Mouse (Mus musculus) MEL (cell line): ENCODE measurements around the gene Bola3. TPM values are rescaled to one million over a fixed set of nuclear protein-coding genes. Genes with fewer than 3 reads are reported as not detected.

Experiments used
- DNase-seq: peaks from one replicate; pipeline ENCODE4 v3.0.0; 2011; ENCODE audit warnings: low read depth, low spot score
- H3K27ac ChIP-seq: 2 replicates; pipeline ENCODE4 v1.5.1; 2012; ENCODE audit warnings: low read depth, mild to moderate bottlenecking, control low read depth, low read length, moderate library complexity; ENCODE audit not compliant: control insufficient read depth
- H3K27me3 ChIP-seq, 2 experiments: fragments of 150-350 bp in 1 of 2; sonication (generic) in 1 of 2; 2 replicates each; pipeline ENCODE4 v1.6.1; 2012; ENCODE audit warnings: low read length in 2 of 2, mild to moderate bottlenecking in 2 of 2, improper control_type of control experiment in 1 of 2, moderate library complexity in 1 of 2; ENCODE audit not compliant: insufficient read depth in 2 of 2, control insufficient read depth in 1 of 2
- H3K36me3 ChIP-seq, 2 experiments: 2 replicates each; pipeline ENCODE4 v1.6.1; 2012 to 2014; ENCODE audit warnings: low read length in 2 of 2, improper control_type of control experiment in 1 of 2, inconsistent platforms in 1 of 2, mild to moderate bottlenecking in 1 of 2; ENCODE audit not compliant: insufficient read depth in 2 of 2, control insufficient read depth in 1 of 2
- H3K4me1 ChIP-seq, 2 experiments: fragments of 150-350 bp in 1 of 2; sonication (generic) in 1 of 2; 2 replicates each; pipeline ENCODE4 v1.6.1; 2012; ENCODE audit warnings: low read length in 2 of 2, improper control_type of control experiment in 1 of 2, mild to moderate bottlenecking in 1 of 2; ENCODE audit not compliant: insufficient read depth in 2 of 2, control insufficient read depth in 1 of 2
- H3K4me3 ChIP-seq, 2 experiments: fragments of 150-350 bp in 1 of 2; sonication (generic) in 1 of 2; 2 replicates each; pipeline ENCODE4 v1.5.1; 2012; ENCODE audit warnings: low read depth in 2 of 2, low read length in 2 of 2, mild to moderate bottlenecking in 2 of 2, moderate library complexity in 2 of 2, control low read depth in 1 of 2, improper control_type of control experiment in 1 of 2; ENCODE audit not compliant: control insufficient read depth in 1 of 2, insufficient read depth in 1 of 2
- H3K79me2 ChIP-seq: 2 replicates; pipeline ENCODE4 v1.6.1; 2012; ENCODE audit warnings: mild to moderate bottlenecking, low read length, moderate library complexity; ENCODE audit not compliant: control insufficient read depth, poor library complexity, insufficient read depth
- H3K9ac ChIP-seq: 2 replicates; pipeline ENCODE4 v1.6.1; 2012; ENCODE audit warnings: low read depth, mild to moderate bottlenecking, control low read depth, low read length, moderate library complexity; ENCODE audit not compliant: control insufficient read depth, poor library complexity, severe bottlenecking
- H3K9me3 ChIP-seq: fragments of 150-350 bp; sonication (generic); replicated peaks from 2 replicates; pipeline ENCODE4 v1.6.1; 2012; ENCODE audit warnings: mild to moderate bottlenecking, low read length, improper control_type of control experiment, moderate library complexity; ENCODE audit not compliant: insufficient read depth
- BHLHE40 ChIP-seq: IDR thresholded peaks from 2 replicates; pipeline ENCODE4 v1.6.1; 2012; ENCODE audit warnings: low read depth, mild to moderate bottlenecking, inconsistent platforms, low read length, improper control_type of control experiment, borderline replicate concordance
- CHD1 ChIP-seq: IDR thresholded peaks from 2 replicates; pipeline ENCODE4 v1.6.1; 2012; ENCODE audit warnings: low read depth, mild to moderate bottlenecking, inconsistent platforms, low read length, improper control_type of control experiment
- CHD2 ChIP-seq: IDR thresholded peaks from 2 replicates; pipeline ENCODE4 v1.6.1; 2011; ENCODE audit warnings: low read length, improper control_type of control experiment
- CTCF ChIP-seq, 3 experiments: IDR thresholded peaks in 2 of 3; conservative IDR thresholded peaks in 1 of 3; 2 replicates each; pipeline ENCODE4 v1.5.1; 2011 to 2012; ENCODE audit warnings: low read length in 3 of 3, low read depth in 2 of 3, mild to moderate bottlenecking in 2 of 3, improper control_type of control experiment in 1 of 3, inconsistent platforms in 1 of 3, mixed read lengths in 1 of 3, moderate library complexity in 1 of 3; ENCODE audit not compliant: control insufficient read depth in 1 of 3, insufficient read depth in 1 of 3, poor library complexity in 1 of 3, severe bottlenecking in 1 of 3
- E2F4 ChIP-seq: IDR thresholded peaks from 2 replicates; pipeline ENCODE4 v1.6.1; 2011; ENCODE audit warnings: low read depth, low read length, improper control_type of control experiment, borderline replicate concordance
- ELF1 ChIP-seq: IDR thresholded peaks from 2 replicates; pipeline ENCODE4 v1.6.1; 2014; ENCODE audit warnings: low read depth, mild to moderate bottlenecking, inconsistent platforms, low read length, improper control_type of control experiment, moderate library complexity
- EP300 ChIP-seq, 2 experiments: IDR thresholded peaks; 2 replicates each; pipeline ENCODE4 v1.6.1; 2011; ENCODE audit warnings: improper control_type of control experiment in 2 of 2, low read length in 2 of 2, low read depth in 1 of 2, mild to moderate bottlenecking in 1 of 2
- ETS1 ChIP-seq: IDR thresholded peaks from 2 replicates; pipeline ENCODE4 v1.6.1; 2012; ENCODE audit warnings: low read depth, mild to moderate bottlenecking, inconsistent platforms, low read length, improper control_type of control experiment, moderate library complexity
- GABPA ChIP-seq: IDR thresholded peaks from 2 replicates; pipeline ENCODE4 v1.6.1; 2012; ENCODE audit warnings: low read depth, mild to moderate bottlenecking, inconsistent platforms, low read length, improper control_type of control experiment, moderate library complexity
- GATA1 ChIP-seq: IDR thresholded peaks from 2 replicates; pipeline ENCODE4 v1.6.1; 2011; ENCODE audit warnings: low read depth, low read length, improper control_type of control experiment
- HCFC1 ChIP-seq: IDR thresholded peaks from 2 replicates; pipeline ENCODE4 v1.6.1; 2012; ENCODE audit warnings: low read depth, mild to moderate bottlenecking, inconsistent platforms, low read length, improper control_type of control experiment, moderate library complexity
- JUND ChIP-seq: IDR thresholded peaks from 2 replicates; pipeline ENCODE4 v1.6.1; 2011; ENCODE audit warnings: low read depth, mild to moderate bottlenecking, improper control_type of control experiment, low read length
- KAT2A ChIP-seq: conservative IDR thresholded peaks from 2 replicates; pipeline ENCODE4 v1.6.1; 2012; ENCODE audit warnings: low read depth, low read length, improper control_type of control experiment, inconsistent platforms
- MAFK ChIP-seq: IDR thresholded peaks from 2 replicates; pipeline ENCODE4 v1.6.1; 2011; ENCODE audit warnings: low read depth, mild to moderate bottlenecking, low read length, improper control_type of control experiment, borderline replicate concordance
- MAZ ChIP-seq: IDR thresholded peaks from 2 replicates; pipeline ENCODE4 v1.6.1; 2012; ENCODE audit warnings: low read depth, mild to moderate bottlenecking, inconsistent platforms, low read length, improper control_type of control experiment
- MEF2A ChIP-seq: IDR thresholded peaks from 2 replicates; pipeline ENCODE4 v1.6.1; 2014; ENCODE audit warnings: low read depth, mild to moderate bottlenecking, inconsistent platforms, low read length, improper control_type of control experiment; ENCODE audit not compliant: poor library complexity, insufficient replicate concordance, severe bottlenecking; ENCODE audit errors: extremely low read depth
- MXI1 ChIP-seq: IDR thresholded peaks from 2 replicates; pipeline ENCODE4 v1.6.1; 2011; ENCODE audit warnings: mild to moderate bottlenecking, low read depth, low read length, improper control_type of control experiment
- MYB ChIP-seq: IDR thresholded peaks from 2 replicates; pipeline ENCODE4 v1.6.1; 2011; ENCODE audit warnings: mild to moderate bottlenecking, low read depth, low read length, improper control_type of control experiment
- MYC ChIP-seq: IDR thresholded peaks from 2 replicates; pipeline ENCODE4 v1.6.1; 2011; ENCODE audit warnings: low read depth, mild to moderate bottlenecking, low read length, improper control_type of control experiment, moderate library complexity
- NELFE ChIP-seq: IDR thresholded peaks from 2 replicates; pipeline ENCODE4 v1.6.1; 2011; ENCODE audit warnings: low read depth, low read length, improper control_type of control experiment
- NRF1 ChIP-seq: IDR thresholded peaks from 2 replicates; pipeline ENCODE4 v1.6.1; 2014; ENCODE audit warnings: low read depth, mild to moderate bottlenecking, inconsistent platforms, low read length, improper control_type of control experiment, moderate library complexity; ENCODE audit not compliant: poor library complexity, insufficient read depth, severe bottlenecking
- POLR2A ChIP-seq, 2 experiments: IDR thresholded peaks; 2 replicates each; pipeline ENCODE4 v1.6.1; 2011 to 2012; ENCODE audit warnings: low read length in 2 of 2, mild to moderate bottlenecking in 2 of 2, control low read depth in 1 of 2, improper control_type of control experiment in 1 of 2, low read depth in 1 of 2, moderate library complexity in 1 of 2; ENCODE audit not compliant: control insufficient read depth in 1 of 2, insufficient read depth in 1 of 2, poor library complexity in 1 of 2
- POLR2AphosphoS5 ChIP-seq: IDR thresholded peaks from 2 replicates; pipeline ENCODE4 v1.6.1; 2012; ENCODE audit warnings: low read depth, borderline replicate concordance, mild to moderate bottlenecking, inconsistent platforms, low read length, moderate library complexity, mixed read lengths
- RAD21 ChIP-seq: IDR thresholded peaks from 2 replicates; pipeline ENCODE4 v1.6.1; 2011; ENCODE audit warnings: mild to moderate bottlenecking, low read depth, low read length, improper control_type of control experiment
- RCOR1 ChIP-seq: IDR thresholded peaks from 2 replicates; pipeline ENCODE4 v1.6.1; 2012; ENCODE audit warnings: low read depth, mild to moderate bottlenecking, inconsistent platforms, low read length, improper control_type of control experiment
- SIN3A ChIP-seq: IDR thresholded peaks from 2 replicates; pipeline ENCODE4 v1.6.1; 2012; ENCODE audit warnings: low read length, improper control_type of control experiment, inconsistent platforms
- SMC3 ChIP-seq: IDR thresholded peaks from 2 replicates; pipeline ENCODE4 v1.6.1; 2011; ENCODE audit warnings: low read depth, low read length, improper control_type of control experiment
- TAL1 ChIP-seq: IDR thresholded peaks from 2 replicates; pipeline ENCODE4 v1.6.1; 2012; ENCODE audit warnings: mild to moderate bottlenecking, inconsistent platforms, low read length, moderate library complexity, mixed read lengths
- TBP ChIP-seq: IDR thresholded peaks from 2 replicates; pipeline ENCODE4 v1.8.0; 2011; ENCODE audit warnings: low read depth, low read length, improper control_type of control experiment
- TCF12 ChIP-seq: IDR thresholded peaks from 2 replicates; pipeline ENCODE4 v1.6.1; 2014; ENCODE audit warnings: low read depth, mild to moderate bottlenecking, inconsistent platforms, low read length, improper control_type of control experiment, moderate library complexity
- UBTF ChIP-seq: IDR thresholded peaks from 2 replicates; pipeline ENCODE4 v1.6.1; 2012; ENCODE audit warnings: low read depth, mild to moderate bottlenecking, inconsistent platforms, low read length, improper control_type of control experiment, moderate library complexity, borderline replicate concordance; ENCODE audit not compliant: insufficient read depth
- USF2 ChIP-seq, 2 experiments: IDR thresholded peaks; 2 replicates each; pipeline ENCODE4 v1.6.1; 2011 to 2012; ENCODE audit warnings: improper control_type of control experiment in 2 of 2, low read length in 2 of 2, borderline replicate concordance in 1 of 2, inconsistent platforms in 1 of 2, low read depth in 1 of 2, mild to moderate bottlenecking in 1 of 2; ENCODE audit not compliant: insufficient read depth in 1 of 2
- ZC3H11A ChIP-seq: IDR thresholded peaks from 2 replicates; pipeline ENCODE4 v1.6.1; 2012; ENCODE audit warnings: low read depth, mild to moderate bottlenecking, inconsistent platforms, low read length, improper control_type of control experiment
- ZKSCAN1 ChIP-seq: IDR thresholded peaks from 2 replicates; pipeline ENCODE4 v1.6.1; 2012; ENCODE audit warnings: low read depth, mild to moderate bottlenecking, inconsistent platforms, low read length, improper control_type of control experiment, moderate library complexity
- ZMIZ1 ChIP-seq: IDR thresholded peaks from 2 replicates; pipeline ENCODE4 v1.6.1; 2012; ENCODE audit warnings: low read depth, mild to moderate bottlenecking, inconsistent platforms, low read length, improper control_type of control experiment, moderate library complexity
- polyA plus RNA-seq, 2 experiments: library from polyadenylated mRNA; stranded (reverse) in 1 of 2; unstranded in 1 of 2; fragments of >175 nt in 1 of 2; fragments of >200 nt in 1 of 2; gene quantifications; 2 replicates each; pipeline versions ENCODE4 v1.2.1 to v1.2.4; 2012; ENCODE audit warnings: low replicate concordance in 2 of 2, low read depth in 1 of 2; ENCODE audit not compliant: insufficient read length in 2 of 2, insufficient read depth in 1 of 2, missing spikeins in 1 of 2
- total RNA-seq: library from RNA; depleted of rRNA; stranded (reverse); fragments of 300-350 nt; gene quantifications from 2 replicates; pipeline ENCODE4 v1.2.3, GENCODE M21; 2012

Gene Bola3
- total and polyA plus RNA-seq, 3 experiments: 55.2 to 211 TPM; not detected in 1

- DNase-seq: peak; percentile 97
- Histone ChIP-seq H3K36me3 (peaks cover 11 to 16% of the 10 kb centered on the region in 2 experiments), H3K9me3 (no peaks in the 10 kb centered on the region), H3K4me3 (peak overlapping the region; percentile 81 to 93), H3K79me2 (peaks cover 37% of the 10 kb centered on the region), H3K4me1 (peaks cover 4 to 12% of the 10 kb centered on the region in 2 experiments; a peak in 3 of 4 replicates), H3K27ac (peak overlapping the region; percentile 91), H3K27me3 (no peaks in the 10 kb centered on the region), H3K9ac (peak overlapping the region; percentile 92)
- TF ChIP-seq USF2 (IDR thresholded peaks at IDR 0.05; ENCODE audit: borderline replicate concordance in 1 of 2, insufficient read depth in 1 of 2, low read depth in 1 of 2, low read length in 2 of 2) (no peak), MEF2A (no peak), ELF1 (no peak), SMC3 (peak; percentile 18), GATA1 (no peak), TBP (peak; percentile 81), POLR2AphosphoS5 (no peak), GABPA (no peak), TCF12 (peak; percentile 44; the same call in 1 of the 2 replicates), UBTF (no peak), TAL1 (no peak), NELFE (peak; percentile 89), MAZ (peak; percentile 60; the same call in 1 of the 2 replicates), ZKSCAN1 (no peak), MXI1 (peak; percentile 96), CTCF (IDR thresholded peaks at IDR 0.05 in 2 of 3, conservative IDR thresholded peaks at IDR 0.05 in 1 of 3; ENCODE audit: control insufficient read depth in 1 of 3, insufficient read depth in 1 of 3, low read depth in 2 of 3, low read length in 3 of 3, poor library complexity in 1 of 3, severe bottlenecking in 1 of 3) (peak; percentile 64 to 82 (median 65)), POLR2A (IDR thresholded peaks at IDR 0.05; ENCODE audit: control insufficient read depth in 1 of 2, insufficient read depth in 1 of 2, low read depth in 1 of 2, low read length in 2 of 2, poor library complexity in 1 of 2) (peak; percentile 92 to 97), ZC3H11A (no peak), KAT2A (peak; percentile 44; the same call in 1 of the 2 replicates), MYC (peak; percentile 84), EP300 (IDR thresholded peaks at IDR 0.05; ENCODE audit: low read depth in 1 of 2, low read length in 2 of 2) (peak; percentile 2 to 44; a peak in 2 of 4 replicates), RAD21 (no peak; the same call in 1 of the 2 replicates), ZMIZ1 (peak; percentile 92), CHD1 (peak; percentile 81), HCFC1 (peak; percentile 67), NRF1 (0 out of 2 replicates have a peak, but pooled peaks have one; percentile 39), BHLHE40 (0 out of 2 replicates have a peak, but pooled peaks have one; percentile 1), RCOR1 (no peak; the same call in 1 of the 2 replicates), JUND (no peak), MYB (no peak), CHD2 (no peak; the same call in 1 of the 2 replicates), ETS1 (peak; percentile 35; the same call in 1 of the 2 replicates), E2F4 (peak; percentile 54; the same call in 1 of the 2 replicates), SIN3A (peak; percentile 65), MAFK (no peak)
These were observed 31.7 kb upstream of the Bola3 start for GRCm38 (mm10) chr6:83317108-83317741.
